Mouse (Mus musculus) intestine, postnatal 0 days (tissue): ENCODE measurements around the gene Msh4. TPM values are rescaled to one million over a fixed set of nuclear protein-coding genes. Genes with fewer than 3 reads are reported as not detected.
A peak's percentile ranks its signal among the peaks of the same experiment; 100 is the strongest.
"Not testable (repeated sequence)": the region's sequence is repeated elsewhere in the genome, so short reads cannot be mapped to it uniquely, and the experiment has no call there.

Source experiments
- ATAC-seq: fragments of 200-750 bp; cut with Nextera tagmentation; 2 replicates; pipeline ENCODE4 v1.8.0; 2017; ENCODE audit warnings: mild to moderate bottlenecking, moderate TSS enrichment, moderate library complexity
- H3K27ac ChIP-seq: fragments of 300-500 bp; sonication (generic); 2 replicates; pipeline ENCODE4 v1.5.1; 2014; ENCODE audit warnings: mild to moderate bottlenecking, low read depth, low read length, moderate library complexity
- H3K27me3 ChIP-seq: fragments of 300-500 bp; sonication (generic); replicated peaks from 2 replicates; pipeline ENCODE4 v1.6.1; 2014; ENCODE audit warnings: low read length, mixed read lengths; ENCODE audit not compliant: control insufficient read depth, insufficient read depth
- H3K36me3 ChIP-seq: fragments of 300-500 bp; sonication (generic); 2 replicates; pipeline ENCODE4 v1.6.1; 2014; ENCODE audit warnings: mild to moderate bottlenecking, moderate library complexity; ENCODE audit not compliant: control insufficient read depth, insufficient read depth
- H3K4me1 ChIP-seq: fragments of 300-500 bp; sonication (generic); replicated peaks from 2 replicates; pipeline ENCODE4 v1.6.1; 2014; ENCODE audit warnings: antibody characterized with exemption, low read length, mixed read lengths; ENCODE audit not compliant: control insufficient read depth, insufficient read depth
- H3K4me2 ChIP-seq: fragments of 300-500 bp; sonication (generic); replicated peaks from 2 replicates; pipeline ENCODE4 v1.6.1; 2014; ENCODE audit warnings: low read depth, mild to moderate bottlenecking, moderate library complexity
- H3K4me3 ChIP-seq: fragments of 300-500 bp; sonication (generic); 2 replicates; pipeline ENCODE4 v1.5.1; 2014; ENCODE audit warnings: low read depth, low read length
- H3K9ac ChIP-seq: fragments of 300-500 bp; sonication (generic); 2 replicates; pipeline ENCODE4 v1.6.1; 2014; ENCODE audit warnings: mild to moderate bottlenecking, low read depth, low read length
- H3K9me3 ChIP-seq: fragments of 300-500 bp; sonication (generic); 2 replicates; pipeline ENCODE4 v1.6.1; 2016; ENCODE audit warnings: mixed run types; ENCODE audit not compliant: control insufficient read depth
- CTCF ChIP-seq: sonication (generic); IDR thresholded peaks from 2 replicates; pipeline ENCODE4 v1.5.1; 2016; ENCODE audit warnings: low read depth, mild to moderate bottlenecking, control low read depth, antibody characterized with exemption, moderate library complexity
- WGBS: fragments of 180-500 bp; shearing (Covaris S2); extraction: QIAGEN DNeasy Blood & Tissue Kit; methylation state at CpG from one replicate; pipeline ENCODE4 v1.1.7; 2014; 5-methylcytosine and 5-hydroxymethylcytosine counted together
- polyA plus RNA-seq: library from polyadenylated mRNA; unstranded; fragments of >200 nt; fragmentation: Nextera tagmentation; extraction: Ambion mirVana; gene quantifications from 2 replicates; pipeline ENCODE4 v1.2.1, GENCODE M21; 2015

Gene Msh4
- polyA plus RNA-seq, 1 experiment from 2014 or later, result 0.04 TPM

GRCm38 (mm10) chr3:153835455-153836086 is 70.4 kb downstream of the Msh4 start:
- Histone ChIP-seq H3K9ac (no peak overlapping the region), H3K4me2 (no peak overlapping the region), H3K9me3 (no peaks in the 10 kb centered on the region), H3K27me3 (no peaks in the 10 kb centered on the region), H3K27ac (no peak overlapping the region), H3K36me3 (no peaks in the 10 kb centered on the region), H3K4me1 (no peaks in the 10 kb centered on the region), H3K4me3 (no peak overlapping the region)
- TF ChIP-seq CTCF, result peak; percentile 91
- WGBS, result 72% methylated on average over 7 of the region's 7 CpGs
- ATAC-seq, result no peak

- Histone ChIP-seq H3K36me3 (no peaks in the 10 kb centered on the region), H3K4me2 (no peak overlapping the region), H3K27me3 (no peaks in the 10 kb centered on the region), H3K9me3 (no peaks in the 10 kb centered on the region), H3K9ac (no peak overlapping the region), H3K4me1 (no peaks in the 10 kb centered on the region), H3K4me3 (no peak overlapping the region), H3K27ac (no peak overlapping the region)
- TF ChIP-seq CTCF, result no peak
- ATAC-seq, result no peak
- 90% methylated on average over 4 of the region's 4 CpGs for WGBS
These were observed 71.9 kb downstream of the Msh4 start for GRCm38 (mm10) chr3:153834071-153834470.

GRCm38 (mm10) chr3:153832654-153832945 is 73.3 kb downstream of the Msh4 start:
- H3K27me3 ChIP-seq, result no peaks in the 10 kb centered on the region
- no peaks in the 10 kb centered on the region for H3K9me3 ChIP-seq
- H3K9ac ChIP-seq, result no peak overlapping the region
- H3K4me3 ChIP-seq, result no peak overlapping the region
- no peak overlapping the region for H3K4me2 ChIP-seq
- 74% methylated on average over 6 of the region's 6 CpGs for WGBS
- no peak for ATAC-seq
- H3K36me3 ChIP-seq, result no peaks in the 10 kb centered on the region
- H3K4me1 ChIP-seq, result no peaks in the 10 kb centered on the region
- no peak for TF ChIP-seq CTCF
- no peak overlapping the region for H3K27ac ChIP-seq

- 69% methylated on average over 4 of the region's 4 CpGs for WGBS
- Histone ChIP-seq H3K9ac (no peak overlapping the region), H3K36me3 (no peaks in the 10 kb centered on the region), H3K9me3 (no peaks in the 10 kb centered on the region), H3K4me2 (no peak overlapping the region), H3K27me3 (no peaks in the 10 kb centered on the region), H3K4me3 (no peak overlapping the region), H3K4me1 (no peaks in the 10 kb centered on the region), H3K27ac (no peak overlapping the region)
- no peak for TF ChIP-seq CTCF
- no peak for ATAC-seq
These were observed 73.9 kb downstream of the Msh4 start for GRCm38 (mm10) chr3:153831873-153832653.

- H3K27me3 ChIP-seq, result no peaks in the 10 kb centered on the region
- TF ChIP-seq CTCF, result peak; percentile 74
- H3K4me2 ChIP-seq, result no peak overlapping the region
- H3K9me3 ChIP-seq, result no peaks in the 10 kb centered on the region
- no peak overlapping the region for H3K27ac ChIP-seq
- no peak overlapping the region for H3K4me3 ChIP-seq
- no peaks in the 10 kb centered on the region for H3K36me3 ChIP-seq
- H3K4me1 ChIP-seq, result no peaks in the 10 kb centered on the region
- ATAC-seq, result peak; percentile 36
- no peak overlapping the region for H3K9ac ChIP-seq
- WGBS, result 76% methylated on average over 11 of the region's 11 CpGs
These were observed 74.7 kb downstream of the Msh4 start for GRCm38 (mm10) chr3:153831014-153831872.

- not testable (repeated sequence) for H3K4me1 ChIP-seq, H3K9ac ChIP-seq, H3K4me2 ChIP-seq, H3K4me3 ChIP-seq, ATAC-seq, H3K9me3 ChIP-seq, H3K36me3 ChIP-seq, H3K27ac ChIP-seq, H3K27me3 ChIP-seq
- 93% methylated on average over 3 of the region's 3 CpGs for WGBS
These were observed 76.2 kb downstream of the Msh4 start for GRCm38 (mm10) chr3:153829788-153830187.
